Mouse (Mus musculus) forelimb bud, embryonic 11.5 days (tissue): ENCODE measurements around the gene Bicc1.
A peak's percentile ranks its signal among the peaks of the same experiment; 100 is the strongest.

Experiments
- DNase-seq: peaks from one replicate; pipeline ENCODE4 v3.0.0-alpha.2; 2012; ENCODE audit warnings: low read depth, low spot score

Gene Bicc1

DNA sequence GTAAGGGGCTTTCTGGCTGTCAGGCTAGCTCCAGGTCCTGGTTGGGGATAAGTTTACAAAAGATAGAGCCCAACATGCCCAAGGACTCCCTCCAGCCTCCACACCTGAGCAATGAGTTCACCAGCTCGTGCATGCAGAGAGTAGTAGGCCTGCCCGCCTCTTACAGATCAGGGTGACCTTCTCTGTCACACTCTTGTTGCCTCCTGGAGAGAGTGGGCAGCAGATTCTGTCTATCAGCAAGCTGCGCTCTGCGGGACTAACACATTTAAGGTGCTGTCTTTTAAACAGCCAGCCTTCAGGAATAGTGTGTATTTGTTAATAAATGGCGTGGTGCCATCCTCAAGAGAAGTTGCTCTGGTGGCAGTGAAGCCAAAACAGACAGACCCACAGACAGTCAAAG lies 101.4 kb downstream of the Bicc1 start:
- DNase-seq, result no peak

DNA sequence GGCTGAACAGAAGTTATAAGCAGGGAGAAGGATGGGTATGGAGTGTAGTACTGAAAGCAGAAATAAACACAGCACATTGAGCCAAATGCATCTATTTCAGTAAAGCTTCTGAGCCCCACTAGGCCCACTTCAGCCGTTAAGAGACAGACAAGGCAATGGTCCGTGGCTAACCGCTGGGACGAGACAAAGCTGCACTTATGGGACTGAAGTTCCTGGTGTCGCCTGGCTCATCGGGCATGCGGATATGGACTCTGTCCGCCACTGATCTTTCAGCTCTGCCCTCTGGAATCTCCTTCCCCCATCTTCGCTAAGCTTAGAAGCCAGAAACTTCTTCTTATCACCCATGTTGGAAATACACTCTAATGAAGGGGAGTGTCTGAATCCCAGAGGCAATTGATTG lies 106.8 kb downstream of the Bicc1 start:
- DNase-seq, result no peak

DNA sequence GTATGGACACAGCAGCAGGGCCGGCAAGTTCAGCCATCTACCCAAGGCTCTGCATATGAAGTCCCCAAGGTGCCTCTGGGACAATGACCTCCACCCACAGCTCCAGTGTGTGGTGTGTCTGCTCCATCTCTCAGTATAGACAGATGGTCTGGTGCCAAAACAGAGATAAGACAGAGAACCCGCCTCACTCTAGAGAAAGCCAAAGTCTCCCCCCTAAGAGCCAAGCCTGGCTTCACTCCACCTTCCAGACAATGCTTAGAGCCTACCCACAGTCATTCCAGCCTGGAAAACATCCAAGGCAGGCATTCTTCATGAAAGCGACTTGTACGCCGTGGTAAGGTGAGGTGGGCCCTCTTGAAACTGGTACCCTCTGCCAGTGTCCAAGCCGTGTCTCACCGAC lies 107.3 kb downstream of the Bicc1 start:
- DNase-seq, result no peak

- no peak for DNase-seq
Measured at GRCm38 (mm10) chr10:71050722-71051333, 108.7 kb downstream of the Bicc1 start.

GRCm38 (mm10) chr10:71049294-71049693 lies 110.2 kb downstream of the Bicc1 start:
- DNase-seq, result no peak

DNA sequence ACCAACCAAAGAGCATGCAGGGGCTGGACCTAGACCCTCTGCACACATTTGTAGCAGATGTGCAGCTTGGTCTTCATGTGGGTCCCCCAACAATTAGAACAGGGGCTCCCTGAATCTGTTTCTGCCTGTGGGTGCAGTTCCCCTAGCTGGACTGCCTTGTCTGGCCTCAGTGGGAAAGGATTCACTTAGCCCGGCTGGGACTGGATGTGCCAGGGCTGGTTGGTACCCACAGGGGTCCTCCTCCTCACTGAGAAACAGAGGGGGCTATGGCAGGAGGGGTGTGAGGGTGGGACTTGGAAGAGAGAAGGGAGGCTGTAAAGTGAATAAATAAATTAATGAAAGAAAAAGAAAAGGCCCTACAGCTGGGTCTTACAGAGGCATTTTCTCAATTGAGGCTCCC lies 115.1 kb downstream of the Bicc1 start:
- DNase-seq, result no peak

DNA sequence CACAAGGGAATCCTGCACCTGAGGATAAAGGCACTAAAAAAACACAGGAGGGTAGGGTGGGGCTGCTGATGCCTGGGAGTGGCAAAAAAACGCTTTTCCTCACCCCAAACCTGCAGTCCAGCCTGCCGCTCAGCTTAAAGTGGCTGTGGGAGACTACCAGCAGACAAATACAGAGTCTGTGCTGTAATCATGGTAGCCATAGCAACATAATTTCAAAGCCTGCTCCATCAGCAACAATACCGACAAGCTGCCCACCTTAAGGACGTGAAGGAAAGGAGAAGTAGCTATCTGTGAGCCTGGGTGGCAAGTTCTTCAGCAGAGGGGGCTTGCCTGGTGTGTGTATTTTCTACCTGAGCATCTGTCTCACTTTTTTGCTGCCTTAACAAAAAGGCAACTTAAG lies 117.6 kb downstream of the Bicc1 start:
- DNase-seq, result no peak

- DNase-seq, result no peak
Measured at GRCm38 (mm10) chr10:71036484-71036883, 123.0 kb downstream of the Bicc1 start.

DNA sequence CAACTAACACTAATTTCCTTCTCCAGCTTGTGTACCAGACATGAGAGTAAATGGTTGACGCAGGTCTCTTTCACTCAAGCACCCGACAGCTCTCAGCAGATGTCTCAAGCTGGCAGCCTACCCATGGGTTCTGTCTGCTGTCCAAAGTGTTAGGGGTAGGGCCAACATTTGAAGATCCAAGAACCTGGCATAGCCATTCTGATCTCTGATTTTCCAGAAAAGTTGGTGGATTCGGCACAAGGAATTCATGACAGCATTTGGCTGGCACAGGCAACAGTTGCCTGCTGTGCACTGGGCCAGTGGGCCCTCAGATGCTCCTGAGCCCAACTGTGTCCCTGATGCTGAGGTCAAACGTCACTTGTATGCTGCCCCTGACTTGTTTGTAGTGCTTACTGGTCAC lies 130.5 kb downstream of the Bicc1 start:
- DNase-seq, result no peak

GRCm38 (mm10) chr10:71028066-71028844 lies 131.2 kb downstream of the Bicc1 start:
- DNase-seq, result no peak

- no peak for DNase-seq
Measured at GRCm38 (mm10) chr10:71025131-71025894, 134.2 kb downstream of the Bicc1 start.

DNA sequence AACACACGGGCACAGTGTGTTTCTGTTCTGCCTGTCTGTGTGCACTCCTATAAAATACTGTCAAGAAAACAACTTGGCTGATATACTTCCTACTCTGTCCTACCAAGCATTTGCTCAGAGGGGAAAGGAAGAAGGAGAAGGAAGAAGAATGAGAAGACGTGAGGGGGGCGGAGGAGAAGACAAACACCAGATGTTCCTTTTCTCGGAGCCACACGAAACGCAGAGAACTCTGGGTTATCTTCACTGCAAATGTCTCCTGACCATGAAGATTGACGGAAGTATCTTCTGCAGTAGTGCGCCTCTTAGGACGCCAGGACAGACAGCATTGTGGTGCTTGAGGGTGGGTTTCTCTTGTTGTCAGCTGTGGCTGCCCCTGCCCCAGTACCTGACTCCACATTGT lies 134.8 kb downstream of the Bicc1 start:
- DNase-seq, result no peak

DNA sequence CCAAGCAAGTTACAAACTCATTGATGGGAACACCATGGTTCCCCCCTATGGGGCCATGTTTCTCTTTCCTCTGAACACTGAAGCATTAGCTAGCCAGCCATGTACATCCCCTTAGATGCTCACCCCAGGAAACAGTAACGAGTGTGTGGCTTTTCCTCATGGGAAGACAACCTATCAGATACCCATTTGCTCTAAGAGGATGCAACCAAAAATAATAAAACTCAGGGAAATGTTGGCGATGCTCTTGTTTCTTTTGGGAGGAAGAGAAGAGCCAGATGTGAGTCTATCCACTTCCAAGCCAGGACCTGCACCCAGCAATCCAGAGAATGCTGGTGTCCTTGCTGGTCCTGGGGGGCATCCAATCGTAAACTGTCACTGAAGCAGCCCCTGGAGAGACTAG lies 136.0 kb downstream of the Bicc1 start:
- no peak for DNase-seq

DNA sequence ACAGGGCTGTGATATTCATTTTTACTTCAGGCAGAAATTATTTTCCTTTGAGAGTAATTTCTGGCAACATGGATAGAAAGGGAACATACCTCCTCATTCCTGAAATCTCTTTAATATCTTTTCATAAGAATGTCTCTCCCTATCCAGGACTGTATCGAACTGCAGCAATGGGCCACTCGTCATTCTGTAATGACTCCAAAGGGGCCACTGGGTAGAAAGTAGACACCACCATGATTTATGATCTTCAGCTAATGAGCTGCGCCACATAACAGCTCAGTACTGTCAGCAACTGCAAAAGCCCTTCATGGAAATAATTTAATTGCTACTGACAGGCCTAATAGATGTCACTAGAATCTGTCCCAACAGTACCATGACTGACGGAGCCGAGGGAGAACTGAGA lies 139.0 kb downstream of the Bicc1 start:
- no peak for DNase-seq

DNA sequence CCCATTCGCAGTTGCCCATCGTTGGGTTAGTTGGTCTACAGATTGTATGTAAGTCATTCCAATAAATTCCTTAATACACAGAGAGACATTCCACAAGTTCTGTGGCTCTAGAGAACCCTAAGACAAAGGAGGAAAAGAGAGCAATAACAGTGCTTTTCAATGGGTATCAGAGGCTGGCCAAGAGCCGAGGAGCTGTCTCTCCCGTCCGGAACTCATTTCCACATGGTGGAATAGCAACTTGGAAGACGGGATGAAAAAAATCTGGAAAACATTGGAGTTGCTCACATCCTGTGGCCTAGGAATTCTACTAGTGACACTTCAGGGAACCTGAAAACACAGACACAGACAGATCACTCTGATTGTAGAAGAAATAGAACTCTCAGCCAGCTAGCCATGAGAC lies 139.7 kb downstream of the Bicc1 start:
- no peak for DNase-seq

DNA sequence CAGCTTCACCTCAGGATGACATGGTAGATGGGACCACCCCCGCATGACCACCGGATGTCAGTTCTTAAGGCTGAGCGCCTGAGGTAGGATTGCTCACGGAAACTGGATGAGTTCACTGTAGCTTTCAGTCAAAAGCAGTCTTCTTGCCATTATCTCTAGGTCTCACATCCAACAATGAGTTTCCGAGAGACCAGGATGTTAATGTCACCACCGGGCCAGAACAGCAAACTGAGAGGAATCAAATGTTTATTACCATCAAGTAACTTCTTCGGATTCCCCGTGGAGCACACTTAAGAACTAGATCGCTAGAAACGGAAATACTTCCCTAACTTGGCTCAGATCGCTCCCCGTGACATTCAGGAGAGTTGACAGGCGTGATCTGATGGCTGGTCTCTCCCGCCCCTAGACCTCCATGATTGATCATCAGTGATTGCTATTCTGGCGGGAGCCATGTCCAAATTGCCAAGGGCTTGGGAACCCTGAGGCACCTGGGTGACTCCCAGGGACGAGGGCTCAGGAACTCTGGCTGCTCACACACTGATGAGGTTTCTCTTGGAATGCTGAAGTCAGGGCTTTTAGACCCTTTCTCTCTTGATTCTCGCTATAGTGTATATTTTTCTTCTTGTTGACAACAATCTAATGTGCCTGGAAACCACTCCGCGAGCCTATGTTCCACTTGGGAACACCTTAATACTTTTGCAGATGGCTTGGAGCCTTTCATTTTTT lies 149.6 kb downstream of the Bicc1 start:
- no peak for DNase-seq

DNA sequence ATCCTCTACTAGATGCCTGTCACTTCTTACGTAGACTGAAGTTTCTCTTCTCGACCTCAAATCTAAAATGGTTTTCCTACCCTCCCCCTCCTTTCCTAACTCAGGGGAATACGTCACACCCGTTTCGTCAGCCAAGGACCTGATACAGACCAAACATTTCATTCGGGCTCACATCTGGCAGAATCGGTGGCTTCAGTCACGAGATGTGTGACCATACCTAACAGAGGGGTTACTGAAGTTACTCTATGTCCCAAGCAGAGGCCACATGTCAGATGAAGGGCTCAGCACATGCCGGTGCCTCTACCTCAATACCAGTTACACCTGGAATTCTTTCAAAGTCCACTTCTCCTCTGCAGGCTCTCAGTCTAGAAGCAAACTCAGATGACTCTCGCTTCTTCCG lies 150.8 kb downstream of the Bicc1 start:
- DNase-seq, result no peak

DNA sequence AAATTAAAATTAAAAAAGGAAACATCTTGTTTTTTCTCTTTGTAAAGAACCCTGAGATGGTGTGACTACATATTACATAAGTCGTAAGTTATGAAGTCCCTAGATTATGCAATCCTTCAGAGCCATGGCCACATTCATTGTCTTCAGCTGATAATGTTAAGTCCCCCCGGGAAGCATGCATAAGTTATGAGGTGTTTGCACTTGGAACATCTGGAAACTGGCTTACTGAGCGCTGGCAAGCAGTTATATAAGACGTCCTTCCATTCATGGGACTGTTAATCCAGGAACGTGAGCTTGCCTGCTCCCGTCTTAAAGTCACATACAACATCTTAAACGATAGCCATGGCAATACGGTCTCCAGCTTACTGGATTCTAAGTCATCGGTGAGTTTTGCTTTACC lies 151.5 kb downstream of the Bicc1 start:
- peak; percentile 70 for DNase-seq

- DNase-seq, result no peak
Measured at GRCm38 (mm10) chr10:71007516-71007915, 152.0 kb downstream of the Bicc1 start.

DNA sequence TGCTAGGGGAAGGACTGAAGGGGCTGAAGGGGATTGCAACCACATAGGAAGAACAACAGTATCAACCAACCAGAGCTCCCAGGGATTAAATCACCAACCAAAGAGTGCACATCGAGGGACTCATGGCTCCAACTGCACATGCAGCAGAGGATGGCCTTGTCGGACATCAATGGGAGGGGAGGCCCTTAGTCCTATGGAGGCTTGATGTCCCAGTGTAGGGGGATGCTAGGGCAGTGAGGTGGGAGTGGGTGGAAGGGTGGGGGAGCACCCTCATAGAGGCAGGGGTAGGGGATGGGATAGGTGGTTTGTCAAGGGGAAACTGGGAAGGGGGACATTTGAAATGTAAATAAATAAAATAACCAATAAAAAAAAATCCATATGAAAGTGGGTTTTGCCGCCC lies 152.5 kb downstream of the Bicc1 start:
- no peak for DNase-seq

DNA sequence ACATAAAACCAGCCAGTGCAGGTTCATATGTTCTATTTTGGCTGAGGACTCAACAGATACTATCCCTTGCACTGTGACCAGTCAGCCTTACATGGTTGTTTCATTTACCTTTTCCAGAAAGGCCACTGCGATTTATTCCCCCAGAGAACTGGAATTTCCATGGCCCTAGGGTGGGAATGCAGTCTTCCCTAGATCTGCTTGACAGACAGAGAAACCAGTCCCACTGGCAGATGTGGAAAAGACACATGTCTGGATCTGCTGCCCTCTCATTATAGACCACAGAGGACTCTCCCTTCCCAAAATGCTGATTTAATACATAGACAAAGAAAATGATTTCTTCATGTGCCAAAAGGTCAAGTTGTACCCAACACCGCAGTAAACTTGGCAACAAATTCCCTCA lies 156.6 kb downstream of the Bicc1 start:
- no peak for DNase-seq

GRCm38 (mm10) chr10:71002186-71002585 lies 157.3 kb downstream of the Bicc1 start:
- DNase-seq, result no peak
